Mouse (Mus musculus) heart, embryonic 14.5 days (tissue): ENCODE data around the gene Il4i1. TPM values are rescaled to one million over a fixed set of nuclear protein-coding genes. Genes with fewer than 3 reads are reported as not detected.

ENCODE experiments used
- ATAC-seq: fragments of 200-750 bp; cut with Nextera tagmentation; 2 replicates; pipeline ENCODE4 v1.8.0; 2017; ENCODE audit warnings: low read depth, moderate TSS enrichment; ENCODE audit not compliant: insufficient number of reproducible peaks, insufficient read depth, low FRiP score
- H3K27ac ChIP-seq, 2 experiments: fragments of 200-500 bp in 1 of 2; fragments of 300-500 bp in 1 of 2; sonication (generic) in 1 of 2; replicated peaks in 1 of 2; 2 replicates each; pipeline ENCODE4 v1.5.1; 2012 to 2014; ENCODE audit warnings: low read depth in 2 of 2, low read length in 2 of 2, control low read depth in 1 of 2, mild to moderate bottlenecking in 1 of 2, mixed read lengths in 1 of 2; ENCODE audit not compliant: control insufficient read depth in 1 of 2, insufficient read depth in 1 of 2
- H3K27me3 ChIP-seq: fragments of 300-500 bp; sonication (generic); 2 replicates; pipeline ENCODE4 v1.6.1; 2014; ENCODE audit warnings: mild to moderate bottlenecking, low read length, control low read depth; ENCODE audit not compliant: control insufficient read depth, insufficient read depth
- H3K36me3 ChIP-seq: fragments of 300-500 bp; sonication (generic); 2 replicates; pipeline ENCODE4 v1.6.1; 2014; ENCODE audit warnings: mild to moderate bottlenecking, control low read depth, low read length, mixed read lengths; ENCODE audit not compliant: control insufficient read depth, insufficient read depth
- H3K4me1 ChIP-seq, 2 experiments: fragments of 200-500 bp in 1 of 2; fragments of 300-500 bp in 1 of 2; sonication (generic) in 1 of 2; 2 replicates each; pipeline ENCODE4 v1.6.1; 2012 to 2014; ENCODE audit warnings: low read length in 2 of 2, control low read depth in 1 of 2, mixed read lengths in 1 of 2; ENCODE audit not compliant: control insufficient read depth in 2 of 2, insufficient read depth in 2 of 2
- H3K4me2 ChIP-seq: fragments of 300-500 bp; sonication (generic); 2 replicates; pipeline ENCODE4 v1.6.1; 2014; ENCODE audit warnings: mild to moderate bottlenecking, low read length
- H3K4me3 ChIP-seq, 2 experiments: fragments of 200-500 bp in 1 of 2; fragments of 300-500 bp in 1 of 2; sonication (generic) in 1 of 2; 2 replicates each; pipeline ENCODE4 v1.5.1; 2012 to 2014; ENCODE audit warnings: low read length in 2 of 2, mild to moderate bottlenecking in 2 of 2, control low read depth in 1 of 2, low read depth in 1 of 2, moderate library complexity in 1 of 2; ENCODE audit not compliant: control insufficient read depth in 1 of 2, insufficient read depth in 1 of 2
- H3K9ac ChIP-seq: fragments of 300-500 bp; sonication (generic); 2 replicates; pipeline ENCODE4 v1.6.1; 2014; ENCODE audit warnings: mild to moderate bottlenecking, low read length
- H3K9me3 ChIP-seq: fragments of 300-500 bp; sonication (generic); 2 replicates; pipeline ENCODE4 v1.6.1; 2016; ENCODE audit warnings: low read length, control low read depth; ENCODE audit not compliant: control insufficient read depth
- WGBS: fragments of 180-500 bp; shearing (Covaris S2); extraction: QIAGEN DNeasy Blood & Tissue Kit; methylation state at CpG from one replicate; pipeline ENCODE4 v1.1.7; 2014; 5-methylcytosine and 5-hydroxymethylcytosine counted together
- polyA plus RNA-seq: library from polyadenylated mRNA; unstranded; fragments of >200 nt; fragmentation: Nextera tagmentation; extraction: Ambion mirVana; gene quantifications from 2 replicates; pipeline ENCODE4 v1.2.1, GENCODE M21; 2014

Gene Il4i1
- polyA plus RNA-seq, 1 experiment from 2014 or later: 0.91 TPM

DNA sequence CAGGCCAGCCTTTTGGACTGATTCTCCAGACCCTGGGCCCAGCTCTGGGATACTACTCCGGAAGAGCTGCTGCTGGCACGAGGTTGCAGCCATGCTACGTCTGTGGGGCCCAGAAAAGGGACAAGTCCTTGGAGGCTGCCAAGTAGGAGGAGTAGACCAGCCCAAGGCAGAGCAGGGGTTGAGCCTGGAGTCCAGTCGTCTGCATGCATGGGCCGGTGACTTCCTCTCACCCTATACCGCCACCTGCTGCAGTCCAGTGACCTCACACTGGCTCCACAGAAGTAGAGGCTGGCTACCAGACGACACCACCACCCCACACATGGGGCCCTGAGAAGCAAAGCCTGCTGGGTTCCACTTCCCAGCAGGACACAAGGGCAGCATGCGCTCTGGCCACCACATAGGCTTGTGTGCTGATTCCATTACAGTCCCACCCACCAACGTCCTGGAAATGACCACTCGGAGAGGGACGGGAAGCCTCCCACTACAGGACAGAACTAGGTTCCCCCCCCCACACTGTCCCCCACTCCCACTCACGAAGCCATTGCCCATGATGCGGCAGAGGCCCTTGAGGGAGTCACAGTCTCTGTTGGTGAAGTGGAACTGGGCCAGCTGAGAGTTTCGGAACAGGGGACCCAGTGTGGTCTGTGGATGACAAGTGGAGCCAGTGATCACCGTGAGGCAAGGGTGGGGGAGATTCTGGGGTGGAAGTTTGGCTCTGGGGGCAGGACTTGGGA lies 50.3 kb downstream of the Il4i1 start:
- ATAC-seq: peak; percentile 15; the same call in 1 of the 2 replicates
- Histone ChIP-seq H3K27me3 (no peaks in the 10 kb centered on the region), H3K36me3 (peaks cover 52% of the 10 kb centered on the region), H3K9me3 (no peaks in the 10 kb centered on the region), H3K4me1 (peaks cover 40 to 56% of the 10 kb centered on the region in 2 experiments), H3K4me3 (peak overlapping the region; percentile 2 to 77; a peak in 3 of 4 replicates), H3K27ac (peak overlapping the region; percentile 79 to 100), H3K9ac (peak overlapping the region; percentile 97), H3K4me2 (peak overlapping the region; percentile 92)
- WGBS: 36% methylated on average over 15 of the region's 15 CpGs

DNA sequence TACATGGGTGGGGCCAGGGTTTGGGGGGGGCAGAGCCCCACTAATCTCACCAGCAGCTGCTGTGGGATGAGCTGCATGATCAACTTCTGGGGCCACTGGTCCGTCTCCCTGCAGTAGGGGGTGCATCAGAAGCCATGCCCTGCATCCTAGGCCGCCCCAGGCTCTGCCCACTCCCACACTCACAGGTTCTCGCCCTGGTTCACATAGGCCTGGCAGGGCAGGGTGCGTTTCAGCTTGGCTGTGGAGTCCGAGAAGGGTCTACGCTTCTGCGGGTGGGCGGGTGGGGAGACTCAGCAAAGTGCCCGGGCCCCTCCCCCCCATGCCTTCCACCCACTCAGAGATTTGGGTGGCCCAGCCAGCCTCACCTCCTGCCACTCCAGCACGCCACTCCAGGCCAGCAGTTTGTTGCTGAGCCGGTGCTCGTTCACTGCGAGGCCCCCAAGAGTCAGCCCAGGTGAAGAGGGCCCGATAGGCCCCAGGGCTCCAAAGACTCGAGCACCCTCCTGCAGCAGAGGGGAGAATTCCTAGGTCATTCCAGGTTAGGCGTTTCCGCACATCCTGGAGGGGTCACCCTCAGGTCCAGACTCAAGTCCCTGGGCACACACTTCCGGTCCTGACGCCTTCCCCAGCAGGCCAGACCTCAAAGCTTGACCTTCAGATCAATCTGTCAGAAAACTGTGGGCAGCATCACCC lies 51.0 kb downstream of the Il4i1 start:
- H3K27ac ChIP-seq: peak overlapping the region; percentile 79 to 100; a peak in 3 of 4 replicates
- peaks cover 40 to 56% of the 10 kb centered on the region in 2 experiments for H3K4me1 ChIP-seq
- no peaks in the 10 kb centered on the region for H3K27me3 ChIP-seq
- H3K9me3 ChIP-seq: no peaks in the 10 kb centered on the region
- peak overlapping the region; percentile 97 for H3K9ac ChIP-seq
- H3K36me3 ChIP-seq: peaks cover 45% of the 10 kb centered on the region
- peak overlapping the region; percentile 77 to 95; a peak in 3 of 4 replicates for H3K4me3 ChIP-seq
- ATAC-seq: no peak
- peak overlapping the region; percentile 92 for H3K4me2 ChIP-seq
- 64% methylated on average over 19 of the region's 19 CpGs for WGBS

DNA sequence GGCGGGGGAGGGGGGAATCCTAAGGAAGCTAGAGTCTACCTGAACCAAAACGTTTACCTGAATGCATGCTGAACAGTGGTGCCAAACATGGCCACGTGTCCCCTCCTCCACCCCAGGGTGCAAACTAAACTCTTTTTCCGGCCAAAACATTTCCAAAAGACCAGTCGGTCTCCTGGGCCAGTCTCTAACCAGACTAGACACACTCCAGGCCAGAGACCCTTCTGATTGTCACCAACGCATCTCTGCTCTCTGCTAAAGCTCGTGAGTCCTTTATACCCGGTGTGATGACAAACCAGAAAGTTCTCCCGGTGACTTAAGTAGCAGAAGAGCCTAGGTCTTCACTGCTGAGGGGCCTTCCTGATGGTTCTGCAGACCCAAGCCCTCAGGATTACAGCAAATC lies 51.6 kb downstream of the Il4i1 start:
- no peaks in the 10 kb centered on the region for H3K9me3 ChIP-seq
- H3K36me3 ChIP-seq: peaks cover 39% of the 10 kb centered on the region
- 42% methylated on average over 9 of the region's 9 CpGs for WGBS
- no peaks in the 10 kb centered on the region for H3K27me3 ChIP-seq
- peak overlapping the region; percentile 92 for H3K4me2 ChIP-seq
- H3K27ac ChIP-seq: peak overlapping the region; percentile 13 to 100; a peak in 2 of 4 replicates
- peak overlapping the region; percentile 97 for H3K9ac ChIP-seq
- peak overlapping the region; percentile 77 to 95 for H3K4me3 ChIP-seq
- H3K4me1 ChIP-seq: peaks cover 41 to 59% of the 10 kb centered on the region in 2 experiments
- ATAC-seq: no peak

DNA sequence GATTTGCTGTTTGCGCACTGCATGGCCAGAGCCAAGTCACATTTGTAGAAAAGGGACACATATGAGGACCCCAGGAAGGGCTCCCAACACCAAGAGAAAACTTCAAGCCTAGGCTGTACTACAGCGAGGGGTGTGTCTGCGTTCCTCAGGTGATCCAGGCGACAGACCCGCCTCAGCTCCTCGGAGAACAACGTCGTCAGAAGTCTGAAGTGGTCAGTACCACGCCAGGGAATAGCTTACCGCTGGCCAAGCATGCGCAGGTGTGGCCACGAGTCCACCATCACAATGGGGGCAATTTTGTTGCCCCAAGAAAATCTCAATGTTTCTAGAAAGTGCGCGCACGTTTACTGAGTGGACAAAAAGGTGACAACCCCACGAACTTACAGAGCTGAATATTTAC lies 52.3 kb downstream of the Il4i1 start:
- no peak for ATAC-seq
- peak overlapping the region; percentile 19 to 100; a peak in 3 of 4 replicates for H3K27ac ChIP-seq
- H3K4me3 ChIP-seq: peak overlapping the region; percentile 77 to 95
- H3K4me1 ChIP-seq: peaks cover 43 to 66% of the 10 kb centered on the region in 2 experiments
- peak overlapping the region; percentile 97 for H3K9ac ChIP-seq
- peak overlapping the region; percentile 92 for H3K4me2 ChIP-seq
- H3K27me3 ChIP-seq: no peaks in the 10 kb centered on the region
- WGBS: 7% methylated on average over 16 of the region's 16 CpGs
- H3K36me3 ChIP-seq: peaks cover 32% of the 10 kb centered on the region
- no peaks in the 10 kb centered on the region for H3K9me3 ChIP-seq

DNA sequence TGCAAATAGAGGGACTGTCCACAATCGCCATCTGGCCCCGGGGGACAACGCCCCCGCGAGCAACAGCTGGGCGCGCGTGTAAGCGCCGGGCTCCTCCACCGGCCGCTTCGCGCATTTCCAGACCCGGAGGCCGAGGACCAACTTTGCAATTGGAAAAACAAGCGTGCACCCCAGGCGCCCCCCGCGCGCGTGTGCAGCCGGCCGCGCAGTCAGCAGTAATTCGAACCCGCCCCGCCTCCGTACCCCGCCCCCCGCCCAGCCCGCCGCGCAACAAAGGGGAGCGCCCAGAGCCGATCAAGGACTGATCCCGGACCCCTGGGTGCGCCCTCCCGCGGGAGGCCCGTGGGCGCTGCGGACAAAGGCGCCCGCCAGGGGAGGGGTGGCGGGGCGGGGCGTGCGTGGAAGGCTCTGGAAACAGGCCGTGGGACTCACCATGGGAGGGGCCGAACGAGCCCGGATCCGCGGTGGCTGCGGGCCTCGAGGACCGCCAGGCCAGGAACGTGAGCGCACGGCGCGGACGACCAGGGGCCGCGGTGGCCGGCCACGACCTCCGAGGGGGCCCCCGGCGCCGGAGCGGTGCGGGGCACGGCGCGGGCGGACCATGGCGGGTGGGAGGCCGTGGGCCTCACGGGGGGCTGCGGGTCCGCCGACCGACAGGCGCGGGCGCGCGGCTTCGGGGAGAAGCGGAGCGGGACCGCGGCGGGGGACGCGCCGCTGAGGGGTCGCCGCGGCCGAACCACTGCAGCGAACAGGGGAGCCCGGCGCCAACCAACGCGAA lies 52.9 kb downstream of the Il4i1 start:
- Histone ChIP-seq H3K4me1 (peaks cover 43 to 67% of the 10 kb centered on the region in 2 experiments), H3K4me3 (peak overlapping the region; percentile 77 to 95), H3K27me3 (no peaks in the 10 kb centered on the region), H3K9ac (peak overlapping the region; percentile 97), H3K36me3 (peaks cover 26% of the 10 kb centered on the region), H3K4me2 (peak overlapping the region; percentile 92), H3K27ac (peak overlapping the region; percentile 96 to 100), H3K9me3 (no peaks in the 10 kb centered on the region)
- peak; percentile 48 for ATAC-seq
- WGBS: under 1% methylated on average over 99 of the region's 108 CpGs

DNA sequence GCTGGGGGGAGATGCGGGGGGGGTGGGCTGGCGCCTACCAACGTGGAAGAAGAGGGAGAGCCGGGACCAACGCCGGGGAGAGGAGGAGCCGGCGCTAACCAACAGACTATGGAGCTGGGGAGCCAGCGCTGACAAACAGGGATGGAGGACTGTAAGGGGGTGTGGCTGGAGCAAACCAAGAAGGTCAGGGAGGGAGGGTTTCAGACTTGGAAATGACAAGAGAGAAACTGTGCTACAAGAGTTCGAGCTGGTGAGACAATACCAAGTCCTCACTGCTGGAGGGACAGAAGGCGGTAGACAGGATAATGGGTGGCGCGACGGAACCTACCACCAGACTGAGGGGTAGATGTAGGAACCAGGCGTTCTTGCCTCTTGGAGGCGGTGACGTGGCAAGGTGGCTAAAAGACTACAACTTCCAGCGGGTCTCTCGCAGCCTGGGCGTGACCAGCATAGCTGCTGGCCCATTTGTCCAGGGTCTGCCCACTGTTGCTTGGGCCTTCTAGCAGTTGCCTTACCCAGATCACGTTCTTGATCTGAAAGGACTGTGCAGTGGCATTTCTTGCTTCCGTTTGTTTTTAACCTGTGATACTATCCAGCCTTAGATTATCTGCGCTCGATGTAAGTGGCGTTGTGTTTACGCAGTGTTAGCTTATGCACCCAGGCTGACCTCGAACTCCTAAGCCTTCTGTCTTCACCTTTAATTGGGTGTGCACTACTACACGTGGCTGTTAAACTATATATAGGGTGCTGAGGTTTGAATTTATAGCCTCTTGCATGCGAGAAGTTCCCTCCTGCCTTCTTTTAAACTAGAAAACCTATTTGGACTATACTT lies 53.7 kb downstream of the Il4i1 start, which contains the start of gene Ptov1:
Gene Ptov1, minus strand, starts transcription at position 92 of the 832 bp plus-strand sequence.
- WGBS: 4% methylated on average over 29 of the region's 29 CpGs
- H3K27me3 ChIP-seq: no peaks in the 10 kb centered on the region
- H3K9me3 ChIP-seq: no peaks in the 10 kb centered on the region
- H3K27ac ChIP-seq: peak within 1 kb of the TSS; percentile 96 to 100
- peaks cover 18% of the 10 kb centered on the region for H3K36me3 ChIP-seq
- peak within 1 kb of the TSS; percentile 77 to 95 for H3K4me3 ChIP-seq
- H3K4me1 ChIP-seq: peaks cover 38 to 59% of the 10 kb centered on the region in 2 experiments
- peak within 1 kb of the TSS; percentile 97 for H3K9ac ChIP-seq
- peak; percentile 89 for ATAC-seq
- H3K4me2 ChIP-seq: peak within 1 kb of the TSS; percentile 92
